Mouse (Mus musculus): ENCODE results near the gene Trpm7. TPM values are rescaled to one million over a fixed set of nuclear protein-coding genes. Genes with fewer than 3 reads are reported as not detected.

Trpm7 gene
- polyA plus RNA-seq, 1 experiment from 2014 or later = 57.5 TPM

Small RNA genes lying within 50 kb of the gene (microRNA-seq; reads per million reads assigned to microRNA genes)
- gene Mir3473g (ENCODE audit: borderline number of aligned reads) = 2.1 reads per million

Other genes starting within 250 kb of the Trpm7 start
- 66.1 and 66.7 TPM in 2 replicates for gene Gabpb1, start 199.9 kb downstream of the Trpm7 start, polyA plus RNA-seq (2015; fragmentation: Nextera tagmentation; extraction: Ambion mirVana)
- gene Usp8, start 168.9 kb downstream of the Trpm7 start, polyA plus RNA-seq (2015; fragmentation: Nextera tagmentation; extraction: Ambion mirVana) = 23.0 and 27.7 TPM in 2 replicates
- 2.9 and 3.6 TPM in 2 replicates for gene Usp50, start 92.8 kb downstream of the Trpm7 start, polyA plus RNA-seq (2015; fragmentation: Nextera tagmentation; extraction: Ambion mirVana)
- gene Sppl2a, start 57.0 kb upstream of the Trpm7 start, polyA plus RNA-seq (2015; fragmentation: Nextera tagmentation; extraction: Ambion mirVana) = 86.8 and 89.5 TPM in 2 replicates
- 7.0 and 9.1 TPM in 2 replicates for gene Ap4e1, start 132.5 kb upstream of the Trpm7 start, polyA plus RNA-seq (2015; fragmentation: Nextera tagmentation; extraction: Ambion mirVana)
- 68.9 and 69.1 TPM in 2 replicates for gene Blvra, start 194.4 kb upstream of the Trpm7 start, polyA plus RNA-seq (2015; fragmentation: Nextera tagmentation; extraction: Ambion mirVana)